ENCODE assay signal across 10 mouse cellular contexts in the genomic region with DNA sequence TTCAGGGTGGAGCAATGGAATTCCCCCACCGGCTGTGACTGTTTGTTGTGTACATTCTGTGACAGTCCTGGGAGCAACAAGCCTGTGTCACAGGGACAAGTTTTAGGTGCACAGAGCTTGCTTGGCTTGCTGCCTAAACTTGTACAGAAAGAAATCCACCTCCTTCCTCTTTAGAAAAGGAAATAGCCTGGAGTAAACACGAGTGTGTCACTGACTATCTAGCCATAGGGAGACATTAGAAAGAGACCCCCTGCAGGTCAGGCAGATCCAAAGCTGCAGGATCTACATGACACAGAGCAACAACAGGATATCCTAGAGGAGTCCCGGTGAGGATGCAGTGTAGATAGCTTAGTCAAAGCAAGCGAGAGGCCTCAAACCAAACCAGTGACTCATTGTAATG. TPM values are rescaled to one million over a fixed set of nuclear protein-coding genes. Genes with fewer than 3 reads are reported as not detected.
DNase-seq lines count a peak whose midpoint lies in the region; ATAC-seq lines count a peak whose summit lies in the region.
"Had no signal": no experiment of that assay in that cellular context is flagged by ENCODE, and none has a peak within 500 bp of the region (broad histone marks: within the 10 kb centered on the region; RNA-seq: fewer than 3 reads in every experiment).

No protein-coding gene starts in this region.

- no peak overlapping the region for H3K4me3 ChIP-seq in lung, embryonic 15.5 days
- H3K4me3 ChIP-seq: forebrain, embryonic 13.5 days; limb, embryonic 15.5 days had no signal

- H3K9ac ChIP-seq in lung, embryonic 15.5 days: no peak overlapping the region
- H3K9ac ChIP-seq: forebrain, embryonic 13.5 days; limb, embryonic 15.5 days had no signal

- DNase-seq in kidney, adult 9 months: peak; percentile 54
- DNase-seq in kidney, adult 11 months: no peak
- peak; percentile 37 to 41 for DNase-seq in B cell, adult 2 months
- peak; percentile 56 for DNase-seq in ZHBTc4 (ENCODE audit: low read depth, low spot score)
- DNase-seq in right cerebral cortex, postnatal 10 days (ENCODE audit: low spot score in 2 of 2): no peak
- DNase-seq: thymus, postnatal 25 days had no signal

- H3K27ac ChIP-seq in lung, embryonic 15.5 days: peak overlapping the region; percentile 76
- H3K27ac ChIP-seq: forebrain, embryonic 13.5 days; limb, embryonic 15.5 days had no signal

- WGBS in lung, embryonic 15.5 days: 32% methylated on average over 4 of the region's 4 CpGs

- H3K27me3 ChIP-seq in lung, embryonic 15.5 days: no peaks in the 10 kb centered on the region

- H3K36me3 ChIP-seq in lung, embryonic 15.5 days: no peaks in the 10 kb centered on the region
- H3K36me3 ChIP-seq: limb, embryonic 15.5 days had no signal

- no peaks in the 10 kb centered on the region for H3K9me3 ChIP-seq in lung, embryonic 15.5 days
- H3K9me3 ChIP-seq: forebrain, embryonic 13.5 days; limb, embryonic 15.5 days had no signal

- peaks cover 30% of the 10 kb centered on the region for H3K4me1 ChIP-seq in lung, embryonic 15.5 days

- H3K4me2 ChIP-seq in lung, embryonic 15.5 days: no peak overlapping the region
- H3K4me2 ChIP-seq: forebrain, embryonic 13.5 days; limb, embryonic 15.5 days had no signal

- peak; percentile 37; the same call in 1 of the 2 replicates for ATAC-seq in lung, embryonic 15.5 days (ENCODE audit: borderline replicate concordance, extremely low read depth, low FRiP score, low TSS enrichment)
- no peak for ATAC-seq in frontal cortex, adult (ENCODE audit: low TSS enrichment)
- ATAC-seq: forebrain, embryonic 13.5 days had no signal

RNA-seq across cellular contexts. Expression of a gene that starts 13.2 kb away (rescaled TPM):
- polyA plus RNA-seq in lung, embryonic 15.5 days (2015; fragmentation: Nextera tagmentation; extraction: Ambion mirVana): 10.3 and 12.4 TPM in 2 replicates

RNA-seq across cellular contexts. Expression of a gene that starts 15.2 kb away (rescaled TPM):
- 26.6 and 27.8 TPM in 2 replicates for polyA plus RNA-seq in lung, embryonic 15.5 days (2015; fragmentation: Nextera tagmentation; extraction: Ambion mirVana)

Comparison
In these comparisons a context has a peak if more than half of its experiments do, and no peak if none do; other contexts are left out.
1. DNase-seq: peak in kidney, adult 9 months (single experiment), B cell, adult 2 months (2 of 2) and ZHBTc4 (single experiment); none in kidney, adult 11 months (single experiment) and right cerebral cortex, postnatal 10 days (0 of 2).